Mouse (Mus musculus) lung, postnatal 25 days (tissue): ENCODE measurements around the gene Ndufs7.

Experiments used
- DNase-seq: peaks from one replicate; pipeline ENCODE4 v3.0.0; 2022; ENCODE audit warnings: low spot score

The Ndufs7 gene

GRCm38 (mm10) chr10:80262776-80263365 is 13.9 kb downstream of the Ndufs7 start:
- no peak for DNase-seq

- peak; percentile 99 for DNase-seq
Observed at GRCm38 (mm10) chr10:80264341-80265148, 15.6 kb downstream of the Ndufs7 start.

GRCm38 (mm10) chr10:80265149-80265486 is 16.2 kb downstream of the Ndufs7 start:
- no peak for DNase-seq

GRCm38 (mm10) chr10:80270099-80270498 is 21.2 kb downstream of the Ndufs7 start:
- no peak for DNase-seq

GRCm38 (mm10) chr10:80270734-80271181 is 21.8 kb downstream of the Ndufs7 start:
- DNase-seq = no peak

GRCm38 (mm10) chr10:80271186-80271843 is 22.4 kb downstream of the Ndufs7 start:
- DNase-seq = no peak

GRCm38 (mm10) chr10:80271870-80272585 is 23.1 kb downstream of the Ndufs7 start:
- DNase-seq = no peak

GRCm38 (mm10) chr10:80273847-80274246 is 24.9 kb downstream of the Ndufs7 start:
- DNase-seq = peak; percentile 55

GRCm38 (mm10) chr10:80276238-80276637 is 27.3 kb downstream of the Ndufs7 start:
- DNase-seq = no peak

GRCm38 (mm10) chr10:80278390-80278789 is 29.5 kb downstream of the Ndufs7 start:
- DNase-seq = no peak

- no peak for DNase-seq
Observed at GRCm38 (mm10) chr10:80279273-80279672, 30.4 kb downstream of the Ndufs7 start.

GRCm38 (mm10) chr10:80281304-80281703 is 32.4 kb downstream of the Ndufs7 start:
- peak; percentile 63 for DNase-seq

- DNase-seq = peak; percentile 81
Observed at GRCm38 (mm10) chr10:80281921-80282371, 33.0 kb downstream of the Ndufs7 start.

GRCm38 (mm10) chr10:80282481-80283441 is 33.8 kb downstream of the Ndufs7 start:
- DNase-seq = peak; percentile 65

- DNase-seq = no peak
Observed at GRCm38 (mm10) chr10:80285222-80286070, 36.5 kb downstream of the Ndufs7 start.

- no peak for DNase-seq
Observed at GRCm38 (mm10) chr10:80288097-80288496, 39.2 kb downstream of the Ndufs7 start.

GRCm38 (mm10) chr10:80288657-80289056 is 39.7 kb downstream of the Ndufs7 start:
- DNase-seq = no peak

GRCm38 (mm10) chr10:80292251-80293146 is 43.6 kb downstream of the Ndufs7 start, which contains the start of gene Rps15:
TSS of gene Rps15 (plus strand) at chr10:80292453.
- peak; percentile 96 for DNase-seq

- DNase-seq = no peak
Observed at GRCm38 (mm10) chr10:80293325-80293724, 44.4 kb downstream of the Ndufs7 start.
